Mouse (Mus musculus): Measurements from ENCODE around the gene Hps6.

Hps6 gene

DNA sequence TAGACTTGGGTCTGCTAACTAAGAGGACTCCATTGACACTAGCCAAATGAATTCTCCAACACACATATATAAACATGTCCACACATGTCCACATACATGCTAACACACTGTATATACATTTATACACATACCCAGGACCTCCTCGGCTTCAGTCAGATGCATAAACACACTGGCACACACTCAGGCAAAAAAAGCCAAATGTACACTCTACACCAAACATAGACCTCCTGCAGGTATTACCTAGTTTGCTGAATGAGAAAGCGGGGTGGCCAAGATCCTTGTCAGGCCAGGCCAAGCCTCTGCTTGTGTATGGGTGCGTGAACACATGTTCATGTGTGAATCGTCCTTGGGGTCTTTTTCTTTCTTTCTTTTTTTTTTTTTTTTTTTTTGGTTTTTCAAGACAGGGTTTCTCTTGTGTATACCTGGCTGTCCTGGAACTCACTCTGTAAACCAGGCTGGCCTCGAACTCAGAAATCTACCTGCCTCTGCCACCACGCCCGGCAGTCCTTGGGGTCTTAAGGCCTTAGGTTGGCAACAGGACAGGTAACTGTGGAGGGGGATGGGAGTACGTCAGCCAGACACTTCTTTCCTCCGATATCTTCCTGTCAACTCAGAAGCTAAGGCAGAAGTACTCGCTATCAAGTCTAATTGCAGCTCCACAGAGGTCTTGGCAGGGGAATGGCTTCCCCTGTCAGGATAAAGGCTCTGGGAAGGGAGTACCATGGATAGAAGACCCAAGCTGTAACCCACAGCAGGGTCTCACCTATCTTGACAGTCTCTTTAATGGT, 27.1 kb downstream of the Hps6 start:
- DNase-seq (ENCODE audit: low spot score): no peak

DNA sequence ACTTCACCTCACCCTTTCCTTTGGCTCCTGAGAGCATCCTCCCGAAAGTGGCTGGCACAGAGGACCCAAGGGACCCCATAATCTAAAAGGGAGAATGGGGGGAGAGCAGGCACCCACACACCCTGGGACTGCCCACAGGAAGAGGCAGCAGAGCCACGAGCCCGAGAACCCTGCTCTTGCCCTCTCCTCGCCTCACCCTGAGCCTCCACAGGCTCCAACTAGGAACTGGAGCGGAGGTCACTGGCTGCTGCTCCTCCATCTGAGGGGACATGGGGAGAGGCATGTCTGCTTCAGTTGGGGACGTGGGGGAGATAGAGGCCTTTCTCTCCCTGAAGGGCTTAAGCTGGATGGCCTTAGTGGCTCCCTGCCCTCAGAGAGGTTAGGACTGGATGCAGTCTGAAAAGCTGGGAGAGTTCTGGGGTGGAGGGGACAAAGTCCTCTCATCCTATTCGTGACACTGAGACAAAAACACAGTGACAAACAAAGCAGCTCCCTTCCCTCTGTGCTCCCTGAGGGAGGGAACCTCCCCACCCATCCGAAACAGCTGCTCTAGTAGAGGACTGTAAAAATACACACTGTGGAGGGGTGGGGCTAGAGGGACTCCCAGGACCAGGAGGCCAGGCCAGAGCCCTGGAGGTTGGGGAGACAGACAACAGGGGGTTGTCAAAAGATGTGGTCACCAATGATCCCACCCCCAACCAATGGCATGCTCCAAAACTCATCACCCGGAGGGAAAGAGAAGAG, 28.6 kb downstream of the Hps6 start:
- DNase-seq (ENCODE audit: low spot score): no peak

DNA sequence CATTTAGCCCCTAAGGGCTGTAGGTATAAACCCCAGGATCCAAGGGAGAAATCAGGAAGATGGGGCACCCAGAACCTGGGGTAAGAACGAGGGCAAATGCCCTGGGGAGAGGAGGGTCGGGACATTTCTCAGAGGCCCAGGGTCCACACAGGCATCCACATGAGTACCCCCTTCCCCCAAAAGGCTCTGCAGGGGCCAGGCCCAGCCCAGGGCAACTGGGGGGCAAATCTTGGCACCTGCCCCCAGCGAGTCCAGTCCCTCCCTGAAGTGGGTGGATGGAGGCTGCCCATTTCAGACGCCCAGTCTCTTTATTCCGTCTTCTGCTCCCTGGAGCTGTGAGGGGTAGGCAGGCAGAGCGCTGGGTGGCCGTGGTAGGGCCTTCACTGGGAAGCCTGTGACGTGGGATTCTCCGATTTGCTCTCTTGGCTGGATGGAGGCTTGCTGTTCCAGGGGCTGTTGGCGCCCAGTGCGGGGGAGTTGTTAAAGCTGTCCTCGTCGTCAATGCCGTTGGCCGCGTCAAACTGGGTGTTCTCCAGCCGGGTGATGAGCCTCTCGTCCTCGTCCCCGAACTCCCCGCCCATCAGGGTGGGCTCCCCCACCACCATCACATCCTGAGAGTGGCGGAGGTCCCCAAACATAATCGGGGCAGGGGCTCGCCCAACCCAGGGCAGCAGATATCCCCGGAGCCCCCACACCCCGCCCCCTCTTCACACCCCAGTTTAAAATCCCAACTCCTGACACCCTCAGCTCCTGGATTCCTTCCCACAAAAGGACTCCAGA, 29.6 kb downstream of the Hps6 start:
- DNase-seq (ENCODE audit: low spot score): no peak

DNA sequence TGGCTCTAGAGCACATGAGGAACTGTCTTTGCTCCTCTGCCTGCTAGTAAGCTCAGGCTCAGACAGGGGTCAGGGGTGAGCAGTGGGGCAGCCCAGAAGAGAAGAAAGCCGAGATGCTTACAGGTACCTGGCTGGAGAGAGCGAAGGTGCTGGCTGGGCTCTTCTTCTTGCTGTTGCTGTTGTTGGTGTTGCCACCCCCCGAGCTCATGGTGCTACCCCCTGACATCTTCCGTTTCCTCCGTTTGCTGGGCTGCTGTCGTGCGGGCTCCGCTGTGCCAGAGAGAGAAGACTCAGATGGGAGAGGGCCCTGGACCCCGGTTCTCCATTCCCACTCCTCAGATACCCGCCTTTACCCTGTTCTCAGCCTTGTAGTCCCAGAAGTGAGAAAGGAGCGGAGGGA, 30.6 kb downstream of the Hps6 start:
- no peak for DNase-seq (ENCODE audit: low spot score)

GRCm38 (mm10) chr19:46035971-46036370, 32.7 kb downstream of the Hps6 start:
- no peak for DNase-seq (ENCODE audit: low spot score)

- DNase-seq (ENCODE audit: low spot score): peak; percentile 34
These were observed 33.4 kb downstream of the Hps6 start for GRCm38 (mm10) chr19:46036477-46037242.

DNA sequence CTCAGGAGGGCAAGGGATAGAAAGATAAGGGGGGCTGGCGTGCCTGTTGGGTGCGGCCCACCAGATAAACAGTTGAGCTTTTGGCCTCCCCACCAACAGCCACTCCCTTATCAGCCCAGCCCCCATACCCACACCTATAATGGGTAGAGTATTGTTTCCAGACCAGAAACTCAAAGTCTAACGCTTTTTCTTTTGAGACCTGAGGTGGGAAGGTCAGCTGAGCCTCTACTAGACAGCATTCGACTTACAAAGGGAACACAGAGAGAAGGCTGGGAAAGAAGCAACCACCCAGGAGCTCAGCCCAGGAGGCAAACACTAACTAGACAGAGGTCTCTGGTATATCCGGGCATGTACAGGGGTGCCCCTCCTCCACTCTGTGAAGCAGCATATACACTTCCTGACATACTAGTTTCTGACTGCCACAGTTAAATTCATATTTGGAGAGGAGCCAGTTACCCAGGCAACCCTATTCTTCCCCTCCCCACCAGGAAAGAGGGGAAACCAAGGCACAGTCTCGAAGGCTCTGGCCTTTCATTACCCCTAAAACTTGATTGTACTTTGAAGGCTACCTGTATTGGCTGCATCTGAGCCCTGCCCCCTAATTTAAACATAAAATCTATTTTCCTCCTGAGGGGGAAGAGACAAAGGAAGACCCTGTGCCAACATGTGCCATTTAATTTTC, 34.1 kb downstream of the Hps6 start:
- DNase-seq (ENCODE audit: low spot score): peak; percentile 40

DNA sequence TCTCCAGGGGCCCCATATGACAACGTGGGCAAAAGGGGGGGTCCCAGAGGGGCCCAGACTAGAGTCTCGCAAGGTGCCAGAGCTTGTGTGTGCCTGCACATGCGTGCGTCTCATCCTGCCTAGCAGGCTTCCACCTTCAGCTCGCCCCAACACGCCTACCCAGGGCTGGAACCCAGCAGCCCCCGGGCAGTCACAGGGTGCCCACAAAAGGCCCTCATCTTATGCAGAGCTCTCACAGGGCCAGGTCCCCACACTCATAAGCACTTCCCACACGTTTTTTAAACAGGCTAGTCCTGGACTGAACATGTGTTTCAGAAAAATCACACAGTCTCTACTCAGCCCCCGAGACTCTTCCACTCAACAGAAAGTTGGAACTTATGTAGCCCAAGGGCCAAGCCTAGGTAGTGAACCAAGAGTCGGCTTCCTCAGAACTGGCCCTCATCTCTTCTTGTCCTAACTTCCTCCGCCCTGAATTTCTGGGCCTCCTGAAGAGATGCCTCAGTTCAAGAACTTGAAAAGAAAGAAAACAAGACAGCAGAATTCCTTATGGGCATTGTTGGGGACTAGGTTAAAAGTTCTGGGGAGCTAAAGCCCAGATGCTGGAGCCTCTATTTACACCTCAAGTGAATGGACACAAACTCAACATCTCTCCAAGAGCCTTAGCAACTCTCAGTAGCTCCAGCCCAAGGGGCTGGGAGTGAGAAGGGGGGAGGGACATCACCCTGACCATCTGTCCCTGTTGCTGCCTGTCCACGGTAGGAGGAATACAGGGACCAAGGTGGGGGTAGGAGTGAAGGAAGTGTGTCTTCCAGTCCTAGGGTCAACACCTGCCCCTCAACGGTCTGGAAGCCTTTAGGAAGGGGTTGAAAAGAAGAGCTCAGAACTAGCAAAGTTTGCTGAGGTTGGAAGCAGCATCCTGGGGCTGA, 34.9 kb downstream of the Hps6 start:
- no peak for DNase-seq (ENCODE audit: low spot score)

- DNase-seq (ENCODE audit: low spot score): no peak
These were observed 35.5 kb downstream of the Hps6 start for GRCm38 (mm10) chr19:46038851-46039260.

GRCm38 (mm10) chr19:46039478-46039877, 36.2 kb downstream of the Hps6 start:
- DNase-seq (ENCODE audit: low spot score): peak; percentile 86

- DNase-seq (ENCODE audit: low spot score): no peak
These were observed 37.0 kb downstream of the Hps6 start for GRCm38 (mm10) chr19:46040149-46040902.

DNA sequence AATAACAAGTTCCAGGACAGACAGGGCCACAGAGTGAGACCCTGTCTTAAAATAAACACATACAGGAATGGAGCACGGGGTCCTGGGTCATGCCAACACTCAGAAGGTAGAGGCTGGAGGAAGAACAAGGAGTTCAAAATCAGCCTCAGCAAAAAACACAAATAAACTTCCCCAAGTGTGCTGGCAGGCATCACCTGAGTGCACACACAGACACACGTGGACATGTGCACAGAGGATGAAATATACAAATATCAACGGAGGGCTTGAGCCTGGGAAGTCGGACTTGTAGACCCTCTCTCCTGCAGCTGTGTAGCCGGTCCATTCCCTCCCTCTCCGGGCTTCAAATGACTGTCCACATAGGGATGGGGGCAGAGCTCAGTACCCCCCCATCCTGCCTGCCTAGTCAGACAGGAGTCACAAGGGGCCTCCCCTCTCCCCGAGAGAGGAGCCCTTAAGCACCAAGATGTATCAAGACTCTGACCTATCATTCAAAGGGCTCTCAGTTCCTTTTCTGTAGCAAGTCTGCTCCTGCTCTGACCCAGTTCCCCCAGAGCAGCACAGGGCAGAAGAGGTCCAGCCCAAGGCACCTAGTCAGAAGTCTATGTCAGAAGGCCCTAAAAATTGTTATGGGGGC, 38.1 kb downstream of the Hps6 start:
- no peak for DNase-seq (ENCODE audit: low spot score)

GRCm38 (mm10) chr19:46041933-46042475, 38.7 kb downstream of the Hps6 start:
- DNase-seq (ENCODE audit: low spot score): no peak

DNA sequence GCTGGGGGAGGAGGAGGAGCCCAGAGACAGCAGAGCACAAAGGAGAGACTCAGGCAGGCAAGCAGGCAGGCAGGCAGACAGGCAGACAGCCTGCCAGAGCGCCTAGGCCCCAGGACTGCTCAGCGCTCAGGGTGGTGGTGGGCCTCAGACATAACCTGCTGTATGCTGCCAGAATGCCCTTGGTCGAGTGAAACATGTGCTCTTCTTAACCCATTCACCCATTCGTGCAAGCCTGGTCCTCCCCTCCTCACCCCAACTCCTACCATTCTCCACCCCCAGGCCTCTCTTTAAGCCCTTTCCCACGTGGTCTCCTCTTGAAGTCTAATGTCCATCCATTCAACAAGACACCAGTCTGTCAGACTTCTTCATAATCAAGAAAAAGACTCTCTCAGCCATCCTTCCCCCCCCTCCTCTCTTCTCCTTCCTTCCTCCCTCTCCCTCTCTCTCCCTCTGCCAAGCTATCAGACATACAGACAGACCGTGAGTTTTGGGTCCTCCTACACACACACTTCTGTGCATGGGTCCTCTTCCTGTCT, 39.2 kb downstream of the Hps6 start:
- no peak for DNase-seq (ENCODE audit: low spot score)

GRCm38 (mm10) chr19:46043380-46043779, 40.1 kb downstream of the Hps6 start:
- no peak for DNase-seq (ENCODE audit: low spot score)

- DNase-seq (ENCODE audit: low spot score): no peak
These were observed 41.1 kb downstream of the Hps6 start, which contains the start of gene Pprc1 for GRCm38 (mm10) chr19:46044271-46044992. TSS of gene Pprc1 (plus strand) at chr19:46044886.

- peak; percentile 59 for DNase-seq (ENCODE audit: low spot score)
These were observed 41.8 kb downstream of the Hps6 start, which contains the start of gene Ldb1 for GRCm38 (mm10) chr19:46044993-46045695. TSS of gene Ldb1 (minus strand) at chr19:46045214.
